8 mouse cellular contexts compared by ENCODE assay signal in the genomic region with DNA sequence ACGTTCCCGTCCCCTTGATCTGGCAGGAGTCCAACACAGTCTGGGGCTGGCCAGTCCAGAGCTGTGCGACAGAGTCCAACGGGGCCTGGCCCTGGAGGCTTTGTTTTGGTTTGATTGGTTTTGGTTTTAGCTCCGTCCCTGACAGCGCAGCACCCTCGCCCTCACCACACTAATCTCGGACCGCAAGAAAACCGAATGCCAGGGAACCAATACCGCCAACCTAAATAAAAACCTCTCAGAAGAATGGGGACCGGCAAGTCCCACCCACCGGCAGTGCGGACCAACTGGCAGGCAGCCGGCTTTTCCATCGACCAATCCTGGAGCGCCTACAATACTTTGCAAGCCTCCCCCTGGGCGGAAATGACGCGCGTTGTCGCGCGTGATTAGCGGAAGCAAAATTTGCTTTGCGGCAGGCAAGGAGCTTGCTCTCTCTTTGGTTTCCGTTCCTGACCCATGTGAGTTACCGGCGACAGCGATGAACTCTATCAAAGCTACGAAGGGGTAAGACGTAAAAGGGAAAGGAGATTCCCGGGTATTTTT. TPM values are rescaled to one million over a fixed set of nuclear protein-coding genes. Genes with fewer than 3 reads are reported as not detected.
A peak's percentile ranks its signal among the peaks of the same experiment; 100 is the strongest.
DNase-seq lines count a peak whose midpoint lies in the region; ATAC-seq and TF ChIP-seq lines count a peak whose summit lies in the region.

Gene Utp14a (plus strand): TSS at position 395 of the 540 bp plus-strand sequence.

- 13% methylated on average over 33 of the region's 33 CpGs for WGBS in forebrain, embryonic 10.5 days
- WGBS in heart, embryonic 15.5 days, result 6% methylated on average over 33 of the region's 33 CpGs
- 6% methylated on average over 33 of the region's 33 CpGs for WGBS in liver, embryonic 14.5 days (ENCODE audit: insufficient replicate concordance)
- WGBS in neural tube, embryonic 11.5 days, result 10% methylated on average over 33 of the region's 33 CpGs
- WGBS in stomach, postnatal 0 days, result 8% methylated on average over 33 of the region's 33 CpGs

- DNase-seq in CD8-positive naive resting alpha-beta T cell, adult 2 months (ENCODE audit: low read depth in 2 of 2, low spot score in 2 of 2), result peak; percentile 86 to 93
- DNase-seq in c-Kit-positive CD71-negative TER-119-negative erythroid progenitor cells, embryonic 14.5 days (ENCODE audit: low read depth), result peak; percentile 88
- peak; percentile 92 for DNase-seq in forebrain, embryonic 10.5 days (ENCODE audit: extremely low spot score, low spot score)
- peak; percentile 94 to 98 for DNase-seq in kidney, postnatal 25 days
- DNase-seq in liver, embryonic 14.5 days (ENCODE audit: low read depth in 3 of 3, low spot score in 3 of 3), result peak; percentile 89 to 91 (median 91)
- peak; percentile 92 for DNase-seq in neural tube, embryonic 11.5 days (ENCODE audit: low spot score)
- DNase-seq in stomach, postnatal 0 days (ENCODE audit: low spot score), result peak; percentile 93

- H3K4me2 ChIP-seq in heart, embryonic 15.5 days, result peak within 1 kb of the TSS; percentile 68
- peak within 1 kb of the TSS; percentile 75 for H3K4me2 ChIP-seq in liver, embryonic 14.5 days (ENCODE audit: low read depth)
- H3K4me2 ChIP-seq in neural tube, embryonic 11.5 days (ENCODE audit: low read depth), result peak within 1 kb of the TSS; percentile 51
- peak within 1 kb of the TSS; percentile 61 for H3K4me2 ChIP-seq in stomach, postnatal 0 days (replicated peaks; ENCODE audit: low read depth)

- peak within 1 kb of the TSS; percentile 83 for H3K27ac ChIP-seq in forebrain, embryonic 10.5 days
- peak within 1 kb of the TSS; percentile 90 for H3K27ac ChIP-seq in heart, embryonic 15.5 days
- H3K27ac ChIP-seq in liver, embryonic 14.5 days, result peak within 1 kb of the TSS; percentile 84
- peak within 1 kb of the TSS; percentile 62; the same call in 1 of the 2 replicates for H3K27ac ChIP-seq in neural tube, embryonic 11.5 days (ENCODE audit: low read depth, low read length)
- peak within 1 kb of the TSS; percentile 80 for H3K27ac ChIP-seq in stomach, postnatal 0 days (replicated peaks)

- peaks cover 26% of the 10 kb centered on the region for H3K36me3 ChIP-seq in forebrain, embryonic 10.5 days (replicated peaks)
- H3K36me3 ChIP-seq in heart, embryonic 15.5 days, result no peaks in the 10 kb centered on the region
- H3K36me3 ChIP-seq in liver, embryonic 14.5 days (replicated peaks; ENCODE audit: control insufficient read depth, insufficient read depth, low read depth), result no peaks in the 10 kb centered on the region
- H3K36me3 ChIP-seq in neural tube, embryonic 11.5 days (ENCODE audit: control insufficient read depth, insufficient read depth, low read length), result no peaks in the 10 kb centered on the region
- no peaks in the 10 kb centered on the region for H3K36me3 ChIP-seq in stomach, postnatal 0 days (ENCODE audit: control insufficient read depth, insufficient read depth, low read length)

- no peaks in the 10 kb centered on the region for H3K9me3 ChIP-seq in forebrain, embryonic 10.5 days
- H3K9me3 ChIP-seq in heart, embryonic 15.5 days (replicated peaks), result no peaks in the 10 kb centered on the region
- no peaks in the 10 kb centered on the region for H3K9me3 ChIP-seq in liver, embryonic 14.5 days (ENCODE audit: control insufficient read depth, low read length)
- H3K9me3 ChIP-seq in neural tube, embryonic 11.5 days (ENCODE audit: control insufficient read depth, low read length), result no peaks in the 10 kb centered on the region
- no peaks in the 10 kb centered on the region for H3K9me3 ChIP-seq in stomach, postnatal 0 days (ENCODE audit: control insufficient read depth, low read length)

- ATAC-seq in heart, embryonic 15.5 days (replicated peaks; ENCODE audit: insufficient number of reproducible peaks, insufficient read depth, low FRiP score, low read depth), result peak; percentile 98
- ATAC-seq in liver, embryonic 14.5 days (ENCODE audit: insufficient read depth), result peak; percentile 99
- ATAC-seq in neural tube, embryonic 11.5 days (ENCODE audit: insufficient read depth, low FRiP score, low TSS enrichment), result peak; percentile 100
- ATAC-seq in stomach, postnatal 0 days (ENCODE audit: low FRiP score, low TSS enrichment), result peak; percentile 98

- H3K27me3 ChIP-seq in forebrain, embryonic 10.5 days (ENCODE audit: poor library complexity, severe bottlenecking), result no peaks in the 10 kb centered on the region; the same call in 1 of the 2 replicates
- H3K27me3 ChIP-seq in heart, embryonic 15.5 days, result no peaks in the 10 kb centered on the region
- H3K27me3 ChIP-seq in liver, embryonic 14.5 days (ENCODE audit: control insufficient read depth, insufficient read depth, low read length), result no peaks in the 10 kb centered on the region
- H3K27me3 ChIP-seq in neural tube, embryonic 11.5 days (ENCODE audit: control insufficient read depth, insufficient read depth, low read length), result no peaks in the 10 kb centered on the region
- no peaks in the 10 kb centered on the region for H3K27me3 ChIP-seq in stomach, postnatal 0 days (ENCODE audit: control insufficient read depth, insufficient read depth, low read length)

- TF ChIP-seq EP300 in liver, embryonic 14.5 days (IDR thresholded peaks at IDR 0.05; ENCODE audit: low read depth), result no peak
- no peak for TF ChIP-seq EP300 in stomach, postnatal 0 days (optimal IDR thresholded peaks at IDR 0.05)

- no peak for TF ChIP-seq CTCF in liver, embryonic 14.5 days (IDR thresholded peaks at IDR 0.05; ENCODE audit: low read depth)
- no peak for TF ChIP-seq CTCF in stomach, postnatal 0 days (IDR thresholded peaks at IDR 0.05; ENCODE audit: low read depth)

- H3K4me1 ChIP-seq in forebrain, embryonic 10.5 days, result peaks cover 8% of the 10 kb centered on the region
- no peaks in the 10 kb centered on the region for H3K4me1 ChIP-seq in heart, embryonic 15.5 days (replicated peaks)
- H3K4me1 ChIP-seq in liver, embryonic 14.5 days (replicated peaks; ENCODE audit: control insufficient read depth in 2 of 2, insufficient read depth in 2 of 2, low read length in 1 of 2), result 0 out of 4 replicates have a peak, but pooled peaks cover 0 to 3% of the 10 kb centered on the region in 2 experiments
- H3K4me1 ChIP-seq in neural tube, embryonic 11.5 days (ENCODE audit: control insufficient read depth, insufficient read depth, low read length), result no peaks in the 10 kb centered on the region
- no peaks in the 10 kb centered on the region for H3K4me1 ChIP-seq in stomach, postnatal 0 days (replicated peaks; ENCODE audit: control insufficient read depth, insufficient read depth)

- peak within 1 kb of the TSS; percentile 53 for H3K9ac ChIP-seq in heart, embryonic 15.5 days
- H3K9ac ChIP-seq in liver, embryonic 14.5 days (replicated peaks), result peak within 1 kb of the TSS; percentile 74
- peak within 1 kb of the TSS; percentile 50 for H3K9ac ChIP-seq in neural tube, embryonic 11.5 days (ENCODE audit: low read length)
- peak within 1 kb of the TSS; percentile 55 for H3K9ac ChIP-seq in stomach, postnatal 0 days (ENCODE audit: low read length)

- H3K4me3 ChIP-seq in forebrain, embryonic 10.5 days, result peak within 1 kb of the TSS; percentile 59
- peak within 1 kb of the TSS; percentile 63 for H3K4me3 ChIP-seq in heart, embryonic 15.5 days
- H3K4me3 ChIP-seq in liver, embryonic 14.5 days (ENCODE audit: insufficient read depth in 1 of 2, low read depth in 2 of 2, low read length in 2 of 2), result peak within 1 kb of the TSS; percentile 74 to 98
- peak within 1 kb of the TSS; percentile 47 for H3K4me3 ChIP-seq in neural tube, embryonic 11.5 days (ENCODE audit: low read depth, low read length)
- H3K4me3 ChIP-seq in stomach, postnatal 0 days (ENCODE audit: low read depth, low read length), result peak within 1 kb of the TSS; percentile 51

RNA-seq across cellular contexts. Expression of gene Utp14a, which starts in this region (rescaled TPM):
- 24.6 TPM in 2 replicates for polyA plus RNA-seq in forebrain, embryonic 10.5 days (2016; fragmentation: Nextera tagmentation; extraction: Ambion mirVana)
- 9.0 and 9.8 TPM in 2 replicates for polyA plus RNA-seq in heart, embryonic 15.5 days (2015; fragmentation: Nextera tagmentation; extraction: Ambion mirVana)
- polyA plus RNA-seq in liver, embryonic 14.5 days (2012; rRNA removed), result 4.0 and 9.8 TPM in 2 replicates
- polyA plus RNA-seq in liver, embryonic 14.5 days (2014; fragmentation: Nextera tagmentation; extraction: Ambion mirVana), result 9.0 and 11.8 TPM in 2 replicates
- polyA plus RNA-seq in neural tube, embryonic 11.5 days (2014; fragmentation: Nextera tagmentation; extraction: Ambion mirVana), result 22.4 and 23.3 TPM in 2 replicates
- polyA plus RNA-seq in stomach, postnatal 0 days (2015; fragmentation: Nextera tagmentation; extraction: Ambion mirVana), result 10.8 and 12.6 TPM in 2 replicates

Comparison
In these comparisons a context has a peak if more than half of its experiments do, and no peak if none do; other contexts are left out.
1. Peak in every context shown above with its lines: DNase-seq, ATAC-seq, H3K4me3 ChIP-seq and H3K27ac ChIP-seq.